Mouse (Mus musculus) heart, postnatal 0 days (tissue): ENCODE results near the gene Bbs10.

Experiments used
- CTCF ChIP-seq: IDR thresholded peaks from 2 replicates; pipeline ENCODE4 v1.5.1; 2016; ENCODE audit warnings: antibody characterized with exemption, control low read depth, low read depth
- EP300 ChIP-seq: IDR thresholded peaks from 2 replicates; pipeline ENCODE4 v1.6.1; 2016; ENCODE audit warnings: antibody characterized with exemption, low read depth

- TF ChIP-seq CTCF = no peak
- no peak for TF ChIP-seq EP300
Measured at GRCm38 (mm10) chr10:111313282-111313681, 14.8 kb downstream of the Bbs10 start.
